Mouse (Mus musculus): ENCODE measurements at regions not wholly inside any gene's neighbourhood (a gene's known extent, or its start where the extent isn't known, plus 50 kb on each side); places are given as distances from the start of the nearest gene placed in this dataset.
A peak's percentile ranks its signal among the peaks of the same experiment; 100 is the strongest.

DNA sequence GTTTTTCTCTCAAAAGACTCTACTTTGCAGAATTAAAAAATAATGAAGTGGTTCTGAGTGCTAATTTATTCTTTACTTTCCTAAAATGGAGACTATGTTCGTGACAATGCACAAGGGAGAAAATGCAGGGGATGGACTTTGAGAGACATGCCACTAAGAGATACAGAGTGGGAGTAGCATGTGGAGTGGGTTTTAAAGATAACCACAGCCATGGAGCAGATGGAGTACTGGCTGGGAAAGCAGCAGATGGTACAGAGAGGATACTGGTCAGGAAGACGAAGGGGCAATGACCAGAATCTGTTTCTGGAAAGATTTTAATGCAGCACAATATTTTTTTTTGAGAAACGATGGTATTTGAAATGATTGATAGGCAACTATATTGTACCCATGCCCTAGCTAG is 416.7 kb downstream of the Chl1 start:
- WGBS, result 87% methylated on average over 3 of the region's 3 CpGs
- H3K9me3 ChIP-seq (replicated peaks), result no peaks in the 10 kb centered on the region
- no peaks in the 10 kb centered on the region for H3K36me3 ChIP-seq
- no peaks in the 10 kb centered on the region for H3K27me3 ChIP-seq (ENCODE audit: low read depth, poor library complexity, severe bottlenecking)
- no peak overlapping the region for H3K4me3 ChIP-seq
- no peak overlapping the region for H3K27ac ChIP-seq (replicated peaks)
- no peaks in the 10 kb centered on the region for H3K4me1 ChIP-seq
- no peak for DNase-seq (ENCODE audit: low spot score)

DNA sequence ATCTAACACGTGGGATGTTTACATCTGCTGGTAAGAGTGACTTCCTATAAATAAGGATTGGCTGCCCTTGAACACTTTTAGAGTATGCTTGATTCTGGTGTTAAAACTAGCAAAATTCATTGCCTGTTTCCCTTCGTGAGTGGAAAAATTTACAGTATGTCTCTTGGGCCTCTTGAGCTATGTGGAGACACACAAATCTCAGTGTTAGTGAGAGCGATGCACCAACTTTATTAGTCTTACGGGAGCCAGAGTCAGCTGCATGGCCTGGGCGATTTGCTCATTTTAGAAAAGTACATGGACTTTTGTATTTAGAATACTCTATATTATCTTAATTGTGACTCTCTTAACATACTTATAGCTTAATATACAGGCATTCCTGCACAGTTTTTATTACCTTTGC is 430.0 kb downstream of the Chl1 start:
- Histone ChIP-seq H3K9me3 (replicated peaks) (no peaks in the 10 kb centered on the region), H3K36me3 (no peaks in the 10 kb centered on the region), H3K4me1 (no peaks in the 10 kb centered on the region), H3K4me3 (no peak overlapping the region), H3K27me3 (ENCODE audit: low read depth, poor library complexity, severe bottlenecking) (no peaks in the 10 kb centered on the region), H3K27ac (replicated peaks) (no peak overlapping the region)
- 87% methylated on average over 5 of the region's 5 CpGs for WGBS
- DNase-seq (ENCODE audit: low spot score), result no peak

GRCm38 (mm10) chr6:103944361-103944760 is 434.0 kb downstream of the Chl1 start:
- Histone ChIP-seq H3K27ac (replicated peaks) (no peak overlapping the region), H3K36me3 (no peaks in the 10 kb centered on the region), H3K9me3 (replicated peaks) (no peaks in the 10 kb centered on the region), H3K4me3 (no peak overlapping the region), H3K27me3 (ENCODE audit: low read depth, poor library complexity, severe bottlenecking) (no peaks in the 10 kb centered on the region), H3K4me1 (no peaks in the 10 kb centered on the region)
- 75% methylated on average over 2 of the region's 2 CpGs for WGBS
- no peak for DNase-seq (ENCODE audit: low spot score)

- no peaks in the 10 kb centered on the region for H3K4me1 ChIP-seq
- no peak overlapping the region for H3K4me3 ChIP-seq
- DNase-seq (ENCODE audit: low spot score), result no peak
- H3K27me3 ChIP-seq (ENCODE audit: low read depth, poor library complexity, severe bottlenecking), result no peaks in the 10 kb centered on the region
- no peaks in the 10 kb centered on the region for H3K9me3 ChIP-seq (replicated peaks)
- no peak overlapping the region for H3K27ac ChIP-seq (replicated peaks)
- 84% methylated on average over 3 of the region's 3 CpGs for WGBS
- no peaks in the 10 kb centered on the region for H3K36me3 ChIP-seq
Observed at GRCm38 (mm10) chr6:103947474-103947873, 437.1 kb downstream of the Chl1 start.

GRCm38 (mm10) chr6:103953134-103953771 is 442.9 kb downstream of the Chl1 start:
- H3K4me1 ChIP-seq, result no peaks in the 10 kb centered on the region; the same call in 1 of the 2 replicates
- no peak overlapping the region for H3K27ac ChIP-seq (replicated peaks)
- H3K9me3 ChIP-seq (replicated peaks), result no peaks in the 10 kb centered on the region
- no peaks in the 10 kb centered on the region for H3K36me3 ChIP-seq
- no peaks in the 10 kb centered on the region for H3K27me3 ChIP-seq (ENCODE audit: low read depth, poor library complexity, severe bottlenecking)
- DNase-seq (ENCODE audit: low spot score), result no peak
- 85% methylated on average over 1 of the region's 1 CpGs for WGBS
- no peak overlapping the region for H3K4me3 ChIP-seq

DNA sequence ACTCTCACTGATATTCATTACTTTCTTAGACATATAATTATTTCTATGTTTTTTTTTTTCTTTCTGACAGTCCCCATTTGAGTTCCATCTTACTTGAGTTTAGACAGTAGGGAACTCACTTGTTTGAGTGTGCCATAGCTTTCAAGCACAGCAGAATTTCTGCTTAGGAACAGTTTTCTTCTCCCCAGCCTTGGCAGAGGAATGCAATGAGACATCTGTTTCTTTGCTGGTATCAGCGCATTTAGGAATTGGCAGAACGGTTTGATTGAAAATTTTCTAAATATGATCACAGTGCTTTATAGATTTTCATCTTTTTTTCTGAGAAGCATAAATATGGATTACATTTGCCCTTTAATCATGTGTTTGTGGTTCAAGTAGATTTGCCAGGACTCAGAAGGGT is 448.6 kb downstream of the Chl1 start:
- Histone ChIP-seq H3K36me3 (no peaks in the 10 kb centered on the region), H3K4me1 (no peaks in the 10 kb centered on the region; the same call in 1 of the 2 replicates), H3K27ac (replicated peaks) (no peak overlapping the region), H3K9me3 (replicated peaks) (no peaks in the 10 kb centered on the region), H3K27me3 (ENCODE audit: low read depth, poor library complexity, severe bottlenecking) (no peaks in the 10 kb centered on the region), H3K4me3 (no peak overlapping the region)
- WGBS, result 94% methylated on average over 2 of the region's 2 CpGs
- no peak for DNase-seq (ENCODE audit: low spot score)

- Histone ChIP-seq H3K27me3 (ENCODE audit: low read depth, poor library complexity, severe bottlenecking) (no peaks in the 10 kb centered on the region), H3K9me3 (replicated peaks) (no peaks in the 10 kb centered on the region), H3K4me1 (no peaks in the 10 kb centered on the region), H3K36me3 (no peaks in the 10 kb centered on the region), H3K27ac (replicated peaks) (no peak overlapping the region), H3K4me3 (no peak overlapping the region)
- DNase-seq (ENCODE audit: low spot score), result no peak
- 93% methylated on average over 1 of the region's 1 CpGs for WGBS
Observed at GRCm38 (mm10) chr6:103967811-103968420, 457.5 kb downstream of the Chl1 start.

- no peaks in the 10 kb centered on the region for H3K4me1 ChIP-seq
- H3K4me3 ChIP-seq, result no peak overlapping the region
- WGBS, result 85% methylated on average over 1 of the region's 1 CpGs
- no peak overlapping the region for H3K27ac ChIP-seq (replicated peaks)
- DNase-seq (ENCODE audit: low spot score), result no peak
- H3K27me3 ChIP-seq (ENCODE audit: low read depth, poor library complexity, severe bottlenecking), result no peaks in the 10 kb centered on the region
- no peaks in the 10 kb centered on the region for H3K9me3 ChIP-seq (replicated peaks)
- H3K36me3 ChIP-seq, result no peaks in the 10 kb centered on the region
Observed at GRCm38 (mm10) chr6:103999186-103999585, 488.8 kb downstream of the Chl1 start.

DNA sequence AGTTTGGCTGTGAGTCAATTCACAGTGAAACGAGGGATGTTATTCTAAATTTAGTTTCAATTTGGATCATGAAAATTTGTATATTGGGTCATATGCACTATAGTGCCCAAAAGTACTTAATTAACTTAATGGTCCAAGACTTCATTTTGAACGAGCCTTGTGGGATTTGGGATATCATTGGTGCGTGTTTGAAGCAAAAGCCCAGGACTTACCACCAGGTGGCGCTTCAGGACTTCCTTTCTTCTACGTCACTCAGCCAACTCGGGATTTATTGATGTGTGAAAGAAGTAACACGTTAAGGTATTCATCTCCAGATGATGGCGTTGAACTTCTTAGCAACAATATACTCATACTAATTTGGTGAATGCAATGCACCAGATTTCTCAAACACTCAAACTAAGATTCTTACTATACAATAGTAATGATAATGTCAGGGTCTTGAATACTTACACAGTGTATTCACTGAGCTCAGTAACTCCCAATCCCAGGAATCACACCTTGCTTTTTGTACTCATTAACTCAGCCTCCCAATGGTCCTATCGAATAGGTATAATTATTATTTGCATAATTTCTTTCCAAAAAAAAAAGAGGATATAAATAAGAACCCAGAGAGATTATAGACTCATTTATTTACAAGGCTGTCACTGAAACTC is 464.0 kb upstream of the Cntn6 start:
- peak; percentile 72 for DNase-seq (ENCODE audit: low spot score)

GRCm38 (mm10) chr6:104038853-104039252 is 453.7 kb upstream of the Cntn6 start:
- Histone ChIP-seq H3K27ac (replicated peaks) (no peak overlapping the region), H3K27me3 (ENCODE audit: low read depth, poor library complexity, severe bottlenecking) (no peaks in the 10 kb centered on the region), H3K36me3 (no peaks in the 10 kb centered on the region), H3K4me1 (peaks cover 4% of the 10 kb centered on the region; the same call in 1 of the 2 replicates), H3K9me3 (replicated peaks) (no peaks in the 10 kb centered on the region), H3K4me3 (no peak overlapping the region)
- DNase-seq (ENCODE audit: low spot score), result no peak

More for the DNA sequence above, 464.0 kb upstream of the Cntn6 start:
- no peaks in the 10 kb centered on the region for H3K4me1 ChIP-seq
- no peak overlapping the region for H3K27ac ChIP-seq (replicated peaks)
- no peak overlapping the region for H3K4me3 ChIP-seq
- H3K36me3 ChIP-seq, result no peaks in the 10 kb centered on the region
- WGBS, result 12% methylated on average over 9 of the region's 9 CpGs
- no peaks in the 10 kb centered on the region for H3K27me3 ChIP-seq (ENCODE audit: low read depth, poor library complexity, severe bottlenecking)
- no peaks in the 10 kb centered on the region for H3K9me3 ChIP-seq (replicated peaks)

DNA sequence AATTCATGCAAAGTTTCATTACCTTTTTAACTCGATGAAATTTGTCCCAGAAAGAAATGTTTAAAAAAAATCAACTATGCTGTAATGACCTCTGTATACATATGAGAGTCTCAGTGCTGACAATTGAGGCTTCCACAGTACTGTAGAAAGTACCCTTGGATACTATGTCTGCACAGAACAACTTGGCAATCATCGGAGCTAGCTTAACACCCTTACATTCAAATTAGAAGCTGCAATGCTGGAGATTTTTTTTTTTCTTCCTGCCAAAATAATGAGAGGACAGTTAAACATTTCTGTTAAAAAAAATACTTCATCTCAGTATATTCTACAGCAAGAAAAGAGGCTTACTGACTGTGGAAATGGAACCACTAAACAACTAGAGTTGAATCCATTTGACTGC is 452.1 kb upstream of the Cntn6 start:
- DNase-seq (ENCODE audit: low spot score), result no peak
- Histone ChIP-seq H3K27me3 (ENCODE audit: low read depth, poor library complexity, severe bottlenecking) (no peaks in the 10 kb centered on the region), H3K4me1 (peaks cover 4% of the 10 kb centered on the region; the same call in 1 of the 2 replicates), H3K9me3 (replicated peaks) (no peaks in the 10 kb centered on the region), H3K27ac (replicated peaks) (no peak overlapping the region), H3K4me3 (no peak overlapping the region), H3K36me3 (no peaks in the 10 kb centered on the region)
- 92% methylated on average over 2 of the region's 2 CpGs for WGBS

DNA sequence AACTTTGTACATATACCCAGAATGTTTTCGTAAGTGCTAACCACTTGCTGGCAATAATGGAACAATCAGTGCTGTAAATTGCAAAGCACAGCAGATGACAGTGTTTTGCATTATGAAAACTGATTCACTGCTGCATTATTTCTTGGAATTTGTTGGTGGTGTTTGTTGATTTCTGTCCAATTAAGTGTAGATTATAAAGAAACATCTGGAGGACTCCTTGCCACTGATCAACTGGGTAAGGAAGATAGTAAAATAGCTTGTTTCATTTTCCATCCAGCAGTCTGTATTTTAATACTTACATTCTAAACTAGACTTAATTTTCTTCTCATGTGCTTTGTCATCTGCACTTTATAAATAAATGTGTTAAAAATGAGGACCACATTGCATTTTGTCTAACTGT is 436.6 kb upstream of the Cntn6 start:
- Histone ChIP-seq H3K27ac (replicated peaks) (no peak overlapping the region), H3K4me3 (no peak overlapping the region), H3K27me3 (ENCODE audit: low read depth, poor library complexity, severe bottlenecking) (no peaks in the 10 kb centered on the region), H3K9me3 (replicated peaks) (no peaks in the 10 kb centered on the region), H3K4me1 (no peaks in the 10 kb centered on the region), H3K36me3 (no peaks in the 10 kb centered on the region)
- WGBS, result 100% methylated on average over 1 of the region's 1 CpGs
- no peak for DNase-seq (ENCODE audit: low spot score)

- DNase-seq (ENCODE audit: low spot score), result no peak
- no peaks in the 10 kb centered on the region for H3K9me3 ChIP-seq (replicated peaks)
- H3K27ac ChIP-seq (replicated peaks), result no peak overlapping the region
- H3K4me3 ChIP-seq, result no peak overlapping the region
- no peaks in the 10 kb centered on the region for H3K4me1 ChIP-seq
- H3K27me3 ChIP-seq (ENCODE audit: low read depth, poor library complexity, severe bottlenecking), result no peaks in the 10 kb centered on the region
- no peaks in the 10 kb centered on the region for H3K36me3 ChIP-seq
Observed at GRCm38 (mm10) chr6:104061692-104062263, 430.8 kb upstream of the Cntn6 start.
